Mouse (Mus musculus): ENCODE results near the gene Ap5b1. TPM values are rescaled to one million over a fixed set of nuclear protein-coding genes. Genes with fewer than 3 reads are reported as not detected.

Gene Ap5b1
- polyA plus RNA-seq, 1 experiment from 2014 or later, result 2.2 TPM

- H3K9ac ChIP-seq, result no peak overlapping the region
- H3K4me2 ChIP-seq, result no peak overlapping the region
- no peaks in the 10 kb centered on the region for H3K9me3 ChIP-seq (replicated peaks)
- no peak overlapping the region for H3K27ac ChIP-seq (ENCODE audit: poor library complexity, severe bottlenecking)
- no peak for ATAC-seq (ENCODE audit: insufficient number of reproducible peaks, low FRiP score)
- H3K4me1 ChIP-seq (replicated peaks), result peaks cover 14% of the 10 kb centered on the region
- H3K27me3 ChIP-seq (replicated peaks), result 0 out of 2 replicates have a peak, but pooled peaks cover 3% of the 10 kb centered on the region
- peaks cover 19% of the 10 kb centered on the region for H3K36me3 ChIP-seq
- H3K4me3 ChIP-seq, result no peak overlapping the region
- WGBS, result 73% methylated on average over 1 of the region's 1 CpGs
Measured at GRCm38 (mm10) chr19:5611973-5612372, 44.1 kb downstream of the Ap5b1 start.

DNA sequence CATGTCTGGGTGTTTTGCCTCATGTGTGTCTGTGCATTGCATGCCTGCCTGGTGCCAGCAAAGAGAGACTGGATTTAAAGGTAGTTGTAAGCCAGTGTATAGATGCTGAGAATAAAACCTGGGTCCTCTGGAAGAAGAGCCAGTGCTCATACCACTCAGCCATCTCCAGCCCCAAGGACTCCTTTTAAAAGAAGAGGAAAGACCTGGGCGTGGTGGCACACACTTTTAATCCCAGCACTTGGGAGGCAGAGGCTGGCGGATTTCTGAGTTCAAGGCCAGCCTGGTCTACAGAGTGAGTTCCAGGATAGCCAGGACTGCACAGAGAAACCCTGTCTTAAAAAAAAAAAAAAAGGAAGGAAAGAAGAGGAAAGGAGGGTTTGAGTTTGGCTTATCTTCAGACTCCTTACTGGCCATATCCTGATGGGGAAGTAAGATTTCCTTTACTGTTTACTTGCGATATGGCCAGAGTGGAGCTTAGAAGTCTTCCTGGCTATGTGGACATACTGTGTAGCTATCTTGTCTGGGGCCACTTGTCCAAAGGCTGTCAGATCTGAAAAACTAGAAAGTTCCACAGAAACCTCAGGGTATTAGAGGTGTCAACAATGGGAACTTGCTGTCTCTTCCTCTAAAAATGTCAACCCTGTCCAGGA is 45.1 kb downstream of the Ap5b1 start:
- 52% methylated on average over 3 of the region's 3 CpGs for WGBS
- 0 out of 2 replicates have a peak, but pooled peaks cover 3% of the 10 kb centered on the region for H3K27me3 ChIP-seq (replicated peaks)
- no peak for ATAC-seq (ENCODE audit: insufficient number of reproducible peaks, low FRiP score)

DNA sequence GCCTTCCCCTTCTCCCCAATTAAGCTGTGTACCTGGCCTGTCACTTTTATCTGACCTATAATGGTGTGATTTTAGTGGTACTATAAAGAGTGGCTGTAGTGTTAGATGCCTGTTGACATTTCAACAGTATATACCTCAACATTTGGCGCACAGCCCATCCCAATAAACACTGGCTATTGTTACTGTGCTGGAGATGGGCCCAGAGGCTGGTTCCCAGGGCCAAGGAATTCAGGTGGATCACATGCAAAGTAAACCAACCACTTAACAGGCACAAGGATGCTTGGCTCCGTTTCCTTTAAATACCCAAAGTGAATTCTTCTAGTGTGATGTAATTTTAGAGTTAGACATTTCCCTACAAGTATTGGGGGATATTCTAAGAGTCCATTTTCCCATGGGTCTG is 47.1 kb downstream of the Ap5b1 start:
- Histone ChIP-seq H3K4me3 (no peak overlapping the region), H3K36me3 (no peaks in the 10 kb centered on the region), H3K4me2 (no peak overlapping the region), H3K27ac (ENCODE audit: poor library complexity, severe bottlenecking) (no peak overlapping the region), H3K27me3 (replicated peaks) (0 out of 2 replicates have a peak, but pooled peaks cover 3% of the 10 kb centered on the region), H3K9ac (no peak overlapping the region), H3K4me1 (replicated peaks) (peaks cover 5% of the 10 kb centered on the region), H3K9me3 (replicated peaks) (no peaks in the 10 kb centered on the region)
- 58% methylated on average over 2 of the region's 2 CpGs for WGBS
- no peak for ATAC-seq (ENCODE audit: insufficient number of reproducible peaks, low FRiP score)

More for the DNA sequence above, 45.1 kb downstream of the Ap5b1 start:
- Histone ChIP-seq H3K36me3 (peaks cover 10% of the 10 kb centered on the region), H3K4me3 (no peak overlapping the region), H3K4me2 (no peak overlapping the region), H3K9me3 (replicated peaks) (no peaks in the 10 kb centered on the region), H3K4me1 (replicated peaks) (peaks cover 14% of the 10 kb centered on the region), H3K9ac (no peak overlapping the region), H3K27ac (ENCODE audit: poor library complexity, severe bottlenecking) (no peak overlapping the region)

DNA sequence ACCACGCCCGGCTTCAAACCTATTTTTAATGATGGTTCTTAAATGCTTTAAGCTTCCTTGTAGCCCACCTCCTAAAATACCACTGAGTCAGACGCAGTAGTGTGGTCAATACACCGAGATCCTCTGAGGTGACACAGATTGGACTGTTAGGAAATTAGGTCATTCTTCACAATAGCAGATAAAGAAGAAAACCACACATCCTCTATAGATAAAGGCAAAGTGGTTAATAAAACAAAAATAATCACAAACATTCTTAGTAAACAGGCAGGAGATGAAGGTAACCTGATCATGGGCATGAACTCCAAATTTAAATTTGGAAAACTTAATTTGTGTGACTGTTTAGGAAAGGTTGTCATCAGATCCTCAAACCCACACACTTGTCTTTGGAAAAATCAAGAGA is 52.2 kb downstream of the Ap5b1 start:
- Histone ChIP-seq H3K4me1 (replicated peaks) (no peaks in the 10 kb centered on the region), H3K27me3 (replicated peaks) (0 out of 2 replicates have a peak, but pooled peaks cover 3% of the 10 kb centered on the region), H3K36me3 (no peaks in the 10 kb centered on the region), H3K9ac (no peak overlapping the region), H3K9me3 (replicated peaks) (no peaks in the 10 kb centered on the region), H3K4me3 (no peak overlapping the region), H3K4me2 (no peak overlapping the region), H3K27ac (ENCODE audit: poor library complexity, severe bottlenecking) (no peak overlapping the region)
- ATAC-seq (ENCODE audit: insufficient number of reproducible peaks, low FRiP score), result no peak
- WGBS, result 69% methylated on average over 4 of the region's 4 CpGs

Other genes starting within 250 kb of the Ap5b1 start
- not detected in 2 replicates for gene Catsper1, start 232.3 kb upstream of the Ap5b1 start, polyA plus RNA-seq (2016; fragmentation: Nextera tagmentation; extraction: Ambion mirVana)
- not detected in 2 replicates for gene Cst6, start 218.5 kb upstream of the Ap5b1 start, polyA plus RNA-seq (2016; fragmentation: Nextera tagmentation; extraction: Ambion mirVana)
- gene Eif1ad, start 201.3 kb upstream of the Ap5b1 start, polyA plus RNA-seq (2016; fragmentation: Nextera tagmentation; extraction: Ambion mirVana), result 42.8 and 43.0 TPM in 2 replicates
- 400 and 410 TPM in 2 replicates for gene Banf1, start 200.9 kb upstream of the Ap5b1 start, polyA plus RNA-seq (2016; fragmentation: Nextera tagmentation; extraction: Ambion mirVana)
- gene Sart1, start 179.3 kb upstream of the Ap5b1 start, polyA plus RNA-seq (2016; fragmentation: Nextera tagmentation; extraction: Ambion mirVana), result 61.6 and 63.9 TPM in 2 replicates
- gene Tsga10ip, start 165.5 kb upstream of the Ap5b1 start, polyA plus RNA-seq (2016; fragmentation: Nextera tagmentation; extraction: Ambion mirVana), result 1.7 and 1.8 TPM in 2 replicates
- 190 and 194 TPM in 2 replicates for gene Drap1, start 143.0 kb upstream of the Ap5b1 start, polyA plus RNA-seq (2016; fragmentation: Nextera tagmentation; extraction: Ambion mirVana)
- gene AI837181, start 142.9 kb upstream of the Ap5b1 start, polyA plus RNA-seq (2016; fragmentation: Nextera tagmentation; extraction: Ambion mirVana), result 38.8 and 39.5 TPM in 2 replicates
- not detected in 2 replicates for gene Fosl1, start 120.5 kb upstream of the Ap5b1 start, polyA plus RNA-seq (2016; fragmentation: Nextera tagmentation; extraction: Ambion mirVana)
- 10.5 and 13.0 TPM in 2 replicates for gene Ccdc85b, start 110.1 kb upstream of the Ap5b1 start, polyA plus RNA-seq (2016; fragmentation: Nextera tagmentation; extraction: Ambion mirVana)
- gene Fibp, start 107.4 kb upstream of the Ap5b1 start, polyA plus RNA-seq (2016; fragmentation: Nextera tagmentation; extraction: Ambion mirVana), result 81.9 and 85.4 TPM in 2 replicates
- 1.3 and 1.7 TPM in 2 replicates for gene Ctsw, start 99.5 kb upstream of the Ap5b1 start, polyA plus RNA-seq (2016; fragmentation: Nextera tagmentation; extraction: Ambion mirVana)
- 70.3 and 70.6 TPM in 2 replicates for gene Efemp2, start 94.1 kb upstream of the Ap5b1 start, polyA plus RNA-seq (2016; fragmentation: Nextera tagmentation; extraction: Ambion mirVana)
- gene Mus81, start 79.6 kb upstream of the Ap5b1 start, polyA plus RNA-seq (2016; fragmentation: Nextera tagmentation; extraction: Ambion mirVana), result 33.2 and 37.6 TPM in 2 replicates
- gene Cfl1, start 77.6 kb upstream of the Ap5b1 start, polyA plus RNA-seq (2016; fragmentation: Nextera tagmentation; extraction: Ambion mirVana), result 1,913 and 1,997 TPM in 2 replicates
- 0.23 and 0.24 TPM in 2 replicates for gene 1700020D05Rik, start 64.2 kb upstream of the Ap5b1 start, polyA plus RNA-seq (2016; fragmentation: Nextera tagmentation; extraction: Ambion mirVana)
- 16.3 and 16.9 TPM in 2 replicates for gene Snx32, start 57.5 kb upstream of the Ap5b1 start, polyA plus RNA-seq (2016; fragmentation: Nextera tagmentation; extraction: Ambion mirVana)
- not detected in 2 replicates for gene Ovol1, start 7.4 kb upstream of the Ap5b1 start, polyA plus RNA-seq (2016; fragmentation: Nextera tagmentation; extraction: Ambion mirVana)
- 102 and 110 TPM in 2 replicates for gene Rnaseh2c, start 33.8 kb downstream of the Ap5b1 start, polyA plus RNA-seq (2016; fragmentation: Nextera tagmentation; extraction: Ambion mirVana)
- gene Kat5, start 42.2 kb downstream of the Ap5b1 start, polyA plus RNA-seq (2016; fragmentation: Nextera tagmentation; extraction: Ambion mirVana), result 31.5 and 36.1 TPM in 2 replicates
- gene Rela, start 69.5 kb downstream of the Ap5b1 start, polyA plus RNA-seq (2016; fragmentation: Nextera tagmentation; extraction: Ambion mirVana), result 41.3 and 42.5 TPM in 2 replicates
- gene Sipa1, start 95.7 kb downstream of the Ap5b1 start, polyA plus RNA-seq (2016; fragmentation: Nextera tagmentation; extraction: Ambion mirVana), result 25.5 and 28.1 TPM in 2 replicates
- gene Map3k11, start 120.7 kb downstream of the Ap5b1 start, polyA plus RNA-seq (2016; fragmentation: Nextera tagmentation; extraction: Ambion mirVana), result 30.6 and 32.8 TPM in 2 replicates
- 22.0 and 22.3 TPM in 2 replicates for gene Pcnx3, start 120.9 kb downstream of the Ap5b1 start, polyA plus RNA-seq (2016; fragmentation: Nextera tagmentation; extraction: Ambion mirVana)
- 0.17 TPM in 1 of 2 replicates, not detected in the other for gene Kcnk7, start 136.3 kb downstream of the Ap5b1 start, polyA plus RNA-seq (2016; fragmentation: Nextera tagmentation; extraction: Ambion mirVana)
- 121 and 123 TPM in 2 replicates for gene Ehbp1l1, start 158.3 kb downstream of the Ap5b1 start, polyA plus RNA-seq (2016; fragmentation: Nextera tagmentation; extraction: Ambion mirVana)
- gene Fam89b, start 161.6 kb downstream of the Ap5b1 start, polyA plus RNA-seq (2016; fragmentation: Nextera tagmentation; extraction: Ambion mirVana), result 78.9 and 81.3 TPM in 2 replicates
- gene Ltbp3, start 172.9 kb downstream of the Ap5b1 start, polyA plus RNA-seq (2016; fragmentation: Nextera tagmentation; extraction: Ambion mirVana), result 24.3 and 27.7 TPM in 2 replicates
- 68.1 and 68.9 TPM in 2 replicates for gene Scyl1, start 203.4 kb downstream of the Ap5b1 start, polyA plus RNA-seq (2016; fragmentation: Nextera tagmentation; extraction: Ambion mirVana)

All from heart, embryonic 12.5 days (tissue).